Mouse (Mus musculus) midbrain, embryonic 10.5 days (tissue): Measurements from ENCODE around the gene Stac3. TPM values are rescaled to one million over a fixed set of nuclear protein-coding genes. Genes with fewer than 3 reads are reported as not detected.

Source experiments
- DNase-seq: peaks from one replicate; pipeline ENCODE4 v3.0.0-alpha.2; 2017; ENCODE audit warnings: low spot score
- H3K27ac ChIP-seq: fragments of 300-500 bp; sonication (generic); replicated peaks from 2 replicates; pipeline ENCODE4 v1.5.1; 2016; ENCODE audit warnings: mild to moderate bottlenecking
- H3K27me3 ChIP-seq: fragments of 300-500 bp; sonication (generic); 2 replicates; pipeline ENCODE4 v1.6.1; 2016; ENCODE audit warnings: low read depth, mild to moderate bottlenecking; ENCODE audit not compliant: poor library complexity, severe bottlenecking
- H3K36me3 ChIP-seq: fragments of 300-500 bp; sonication (generic); 2 replicates; pipeline ENCODE4 v1.6.1; 2016; ENCODE audit warnings: mild to moderate bottlenecking, moderate library complexity
- H3K4me1 ChIP-seq: fragments of 300-500 bp; sonication (generic); 2 replicates; pipeline ENCODE4 v1.6.1; 2016
- H3K4me3 ChIP-seq: fragments of 300-500 bp; sonication (generic); 2 replicates; pipeline ENCODE4 v1.5.1; 2016; ENCODE audit warnings: mild to moderate bottlenecking, moderate library complexity
- H3K9me3 ChIP-seq: fragments of 300-500 bp; sonication (generic); replicated peaks from 2 replicates; pipeline ENCODE4 v1.6.1; 2016; ENCODE audit warnings: mild to moderate bottlenecking
- WGBS: fragments of 180-500 bp; shearing (Covaris S2); methylation state at CpG from one replicate; pipeline ENCODE4 v1.1.7; 2016; 5-methylcytosine and 5-hydroxymethylcytosine counted together
- polyA plus RNA-seq: library from polyadenylated mRNA; unstranded; fragments of >200 nt; fragmentation: Nextera tagmentation; extraction: Ambion mirVana; gene quantifications from 2 replicates; pipeline ENCODE4 v1.2.1, GENCODE M21; 2016

Gene Stac3
- polyA plus RNA-seq, 1 experiment from 2014 or later = 0.62 TPM

DNA sequence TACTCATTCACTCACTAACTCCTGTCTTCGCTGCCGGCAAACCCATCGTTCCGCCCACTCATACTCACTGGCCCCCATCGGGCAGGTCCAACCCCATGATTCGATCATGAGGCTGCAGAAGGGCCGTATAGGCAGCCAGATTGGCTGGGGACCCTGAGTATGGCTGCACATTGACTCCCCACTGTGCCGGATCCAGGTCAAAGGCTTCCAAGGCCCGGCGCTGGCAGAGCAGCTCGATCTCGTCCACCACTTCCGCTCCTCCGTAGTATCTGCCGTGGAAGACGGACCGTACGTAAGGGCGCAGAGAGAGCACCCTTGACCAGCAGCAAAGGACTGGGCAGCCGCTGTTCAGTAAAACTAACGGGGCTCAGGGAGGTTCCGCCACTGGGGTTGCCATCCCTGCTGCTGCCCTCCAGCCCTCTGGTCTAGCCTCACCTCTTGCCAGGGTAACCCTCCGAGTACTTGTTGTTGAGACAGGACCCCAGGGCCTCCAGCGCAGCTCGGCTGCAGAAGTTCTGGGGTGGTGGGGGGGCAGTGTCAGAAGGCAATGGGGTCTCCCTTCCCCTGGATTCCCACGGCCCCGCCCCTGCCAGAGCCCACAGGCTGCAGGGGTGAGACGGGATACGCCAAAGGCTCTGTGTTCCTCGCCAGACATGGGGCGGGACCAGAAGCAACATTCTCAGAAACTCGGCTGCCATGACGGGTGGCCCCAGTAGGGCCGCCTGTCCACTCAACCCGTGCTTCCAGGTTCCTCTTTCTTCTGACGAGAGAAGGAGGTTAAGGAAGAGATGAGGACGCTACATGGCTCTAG lies 18.6 kb downstream of the Stac3 start:
- H3K27ac ChIP-seq = peak overlapping the region; percentile 17; the same call in 1 of the 2 replicates
- H3K9me3 ChIP-seq = peaks cover 15% of the 10 kb centered on the region; the same call in 1 of the 2 replicates
- no peak for DNase-seq
- H3K36me3 ChIP-seq = peaks cover 41% of the 10 kb centered on the region
- peaks cover 83% of the 10 kb centered on the region for H3K27me3 ChIP-seq
- H3K4me1 ChIP-seq = peaks cover 70% of the 10 kb centered on the region
- no peak overlapping the region; the same call in 1 of the 2 replicates for H3K4me3 ChIP-seq
- 93% methylated on average over 37 of the region's 37 CpGs for WGBS

DNA sequence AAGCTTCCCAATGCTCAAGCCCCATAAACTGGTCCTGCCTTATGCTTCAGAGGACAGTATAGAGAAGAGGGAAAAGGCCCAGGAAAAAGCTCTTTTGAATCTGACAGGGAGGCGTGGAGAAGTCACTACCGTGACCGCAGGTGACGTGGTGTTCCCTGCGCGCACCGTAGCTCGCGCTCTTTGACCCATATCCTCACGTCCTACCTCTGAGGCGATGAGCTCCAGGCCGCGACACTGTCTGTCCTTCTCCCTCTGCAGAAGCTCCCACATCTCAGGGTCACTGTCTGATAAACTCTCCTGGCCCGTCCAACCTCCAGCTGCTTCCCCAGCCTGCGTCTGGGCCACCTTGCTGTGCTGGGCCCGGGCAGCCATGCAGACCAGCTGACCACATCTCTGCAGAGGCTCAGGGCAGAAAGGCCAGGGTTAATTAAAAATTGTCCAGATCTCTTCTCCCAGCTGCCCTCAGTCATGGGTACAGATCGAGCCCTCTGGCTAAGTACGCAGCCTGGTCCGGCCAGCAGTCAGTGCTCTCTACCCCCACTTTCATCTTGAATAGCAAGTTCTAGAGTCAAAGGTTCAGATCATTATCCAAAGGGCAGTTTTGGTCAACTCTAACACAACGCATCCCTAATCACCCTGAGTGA lies 19.4 kb downstream of the Stac3 start:
- Histone ChIP-seq H3K9me3 (peaks cover 15% of the 10 kb centered on the region; the same call in 1 of the 2 replicates), H3K36me3 (peaks cover 41% of the 10 kb centered on the region), H3K4me1 (peaks cover 70% of the 10 kb centered on the region), H3K4me3 (peak overlapping the region; percentile 69), H3K27ac (0 out of 2 replicates have a peak overlapping the region, but pooled peaks have one; percentile 17), H3K27me3 (peaks cover 83% of the 10 kb centered on the region)
- 82% methylated on average over 20 of the region's 20 CpGs for WGBS
- DNase-seq = no peak

DNA sequence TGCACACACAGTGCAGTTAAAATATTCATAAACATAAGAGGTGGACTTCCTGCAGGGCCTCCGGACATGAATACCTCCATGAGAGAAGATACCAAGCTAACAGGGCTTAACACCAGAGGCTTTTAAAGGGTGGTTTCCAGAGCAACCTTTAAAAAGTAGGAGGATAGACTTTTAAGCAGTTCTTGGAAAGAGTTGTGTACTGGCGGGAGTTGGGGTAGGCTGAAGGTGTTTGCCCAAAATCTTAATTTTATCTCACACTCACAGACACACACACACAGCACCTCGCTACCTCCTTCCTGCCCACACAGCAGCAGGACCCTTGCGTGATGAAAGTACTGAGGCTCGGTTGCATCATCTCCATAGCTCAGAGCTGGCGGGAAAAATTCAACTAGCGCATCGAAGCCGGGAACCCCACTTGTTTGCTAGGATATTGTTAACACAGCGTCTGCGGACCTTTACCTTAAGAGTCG lies 20.2 kb downstream of the Stac3 start:
- H3K27me3 ChIP-seq = peaks cover 83% of the 10 kb centered on the region
- 14% methylated on average over 12 of the region's 12 CpGs for WGBS
- peak overlapping the region; percentile 83 for H3K27ac ChIP-seq
- peak overlapping the region; percentile 69 for H3K4me3 ChIP-seq
- peaks cover 41% of the 10 kb centered on the region for H3K36me3 ChIP-seq
- peaks cover 70% of the 10 kb centered on the region for H3K4me1 ChIP-seq
- peaks cover 15% of the 10 kb centered on the region; the same call in 1 of the 2 replicates for H3K9me3 ChIP-seq
- DNase-seq = no peak

DNA sequence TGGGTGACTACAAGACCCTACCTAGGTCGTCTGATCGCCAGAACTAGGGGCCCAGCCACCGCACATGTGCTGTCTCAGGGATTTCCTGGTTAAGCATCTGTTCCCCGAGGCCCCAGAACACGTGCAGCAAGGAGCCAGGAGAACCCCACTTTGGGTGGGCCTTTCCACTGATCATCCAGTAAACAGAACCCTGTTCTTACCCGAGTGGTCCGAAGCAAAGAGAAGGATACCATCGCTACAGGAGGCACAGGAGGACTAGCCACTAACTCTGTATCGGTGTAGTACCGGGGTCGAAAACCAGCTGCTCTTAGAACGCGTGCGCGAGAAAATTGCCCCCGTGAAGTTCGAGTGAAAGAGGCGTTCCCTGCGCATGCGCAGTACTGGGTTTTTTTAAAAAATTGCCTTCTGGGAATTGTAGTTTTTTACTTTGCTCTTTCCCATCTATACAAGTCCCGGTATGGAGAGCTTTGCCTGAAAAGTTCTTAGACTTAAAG lies 20.6 kb downstream of the Stac3 start, which contains the start of gene Shmt2:
Shmt2 (minus strand) TSS at position 357 of the 494 bp plus-strand sequence.
- H3K9me3 ChIP-seq = peaks cover 15% of the 10 kb centered on the region; the same call in 1 of the 2 replicates
- H3K36me3 ChIP-seq = peaks cover 38% of the 10 kb centered on the region
- peak within 1 kb of the TSS; percentile 83 for H3K27ac ChIP-seq
- peaks cover 83% of the 10 kb centered on the region for H3K27me3 ChIP-seq
- peaks cover 70% of the 10 kb centered on the region for H3K4me1 ChIP-seq
- WGBS = under 1% methylated on average over 21 of the region's 21 CpGs
- DNase-seq = peak; percentile 89
- peak within 1 kb of the TSS; percentile 69 for H3K4me3 ChIP-seq

DNA sequence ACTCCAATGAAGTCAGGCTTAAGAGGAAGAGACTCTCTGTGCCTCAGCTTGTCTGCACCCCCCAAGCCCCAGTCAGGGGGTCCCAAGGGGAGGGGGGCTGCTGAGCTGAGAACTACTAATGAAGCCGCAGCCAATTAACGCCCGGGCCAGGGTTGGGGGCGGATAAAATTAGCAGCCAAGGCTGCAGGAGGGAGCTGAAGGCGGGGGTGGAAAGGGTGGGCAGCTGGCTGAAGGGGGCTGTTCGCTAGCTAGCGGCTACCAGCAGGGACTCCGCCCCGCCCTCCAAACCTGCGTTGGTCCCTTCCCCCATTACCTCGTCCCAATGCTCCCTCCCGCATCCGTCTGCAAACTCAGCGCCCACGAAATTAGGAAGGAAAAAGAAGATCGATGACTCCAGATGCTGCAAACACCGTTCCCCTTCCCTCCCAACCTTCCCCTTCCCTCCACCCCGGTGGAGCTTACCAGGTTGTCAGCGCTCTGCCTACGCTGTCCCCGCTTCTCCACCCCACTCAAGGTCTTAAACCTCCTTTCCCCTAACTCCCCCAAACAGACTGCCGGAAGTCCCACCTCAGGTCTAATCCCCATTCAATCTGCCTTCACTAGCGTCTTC lies 23.3 kb downstream of the Stac3 start:
- Histone ChIP-seq H3K4me1 (peaks cover 79% of the 10 kb centered on the region), H3K27me3 (peaks cover 83% of the 10 kb centered on the region), H3K27ac (0 out of 2 replicates have a peak overlapping the region, but pooled peaks have one; percentile 23), H3K9me3 (peaks cover 6% of the 10 kb centered on the region; the same call in 1 of the 2 replicates), H3K4me3 (peak overlapping the region; percentile 23), H3K36me3 (peaks cover 12% of the 10 kb centered on the region)
- WGBS = under 1% methylated on average over 22 of the region's 23 CpGs
- no peak for DNase-seq

DNA sequence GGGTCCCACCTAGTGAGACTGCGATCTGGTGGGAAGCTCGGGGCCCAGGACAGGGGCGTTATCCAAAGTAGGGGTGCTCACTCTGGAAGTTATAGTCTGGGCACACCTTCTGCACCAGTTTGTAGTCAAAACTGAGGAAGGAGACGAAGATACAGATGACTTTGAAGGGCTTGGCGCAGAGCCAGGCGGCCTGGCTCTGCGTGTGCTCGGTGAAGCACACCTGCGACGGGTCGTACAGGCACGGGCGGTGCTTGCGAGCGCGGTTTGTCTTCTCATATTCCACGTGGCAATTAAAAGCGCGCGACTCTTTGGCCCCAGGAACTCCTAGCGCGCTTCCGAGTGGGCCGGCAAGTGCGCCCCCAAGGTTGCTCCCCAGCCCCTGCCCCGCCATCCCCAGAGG lies 24.6 kb downstream of the Stac3 start:
- WGBS = 2% methylated on average over 26 of the region's 26 CpGs
- no peak for DNase-seq
- Histone ChIP-seq H3K27ac (peak overlapping the region; percentile 61; the same call in 1 of the 2 replicates), H3K4me3 (peak overlapping the region; percentile 44), H3K4me1 (peaks cover 79% of the 10 kb centered on the region), H3K36me3 (no peaks in the 10 kb centered on the region), H3K9me3 (no peaks in the 10 kb centered on the region), H3K27me3 (peaks cover 85% of the 10 kb centered on the region)

DNA sequence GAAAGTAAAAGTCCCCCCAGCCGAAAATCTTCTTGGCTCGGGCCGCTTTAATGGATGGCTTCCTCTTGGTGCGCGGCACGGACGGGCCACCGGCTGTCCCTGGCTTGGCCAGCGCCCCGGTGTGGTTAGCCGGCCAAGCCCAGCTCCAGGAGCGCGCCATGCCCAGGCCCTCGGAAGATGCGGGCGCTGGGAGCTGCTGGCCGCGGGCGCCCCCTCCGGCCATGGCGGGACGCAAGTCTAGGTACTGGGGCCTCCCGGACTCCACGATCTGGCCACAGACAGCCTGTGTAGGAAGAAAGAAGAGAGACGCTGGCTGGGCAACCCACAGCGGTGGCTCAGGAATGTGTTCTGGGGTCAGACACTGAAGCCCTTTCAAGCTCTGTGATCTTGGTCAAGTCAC lies 25.2 kb downstream of the Stac3 start:
- no peaks in the 10 kb centered on the region for H3K9me3 ChIP-seq
- H3K27ac ChIP-seq = peak overlapping the region; percentile 61
- no peaks in the 10 kb centered on the region for H3K36me3 ChIP-seq
- DNase-seq = peak; percentile 80
- WGBS = under 1% methylated on average over 26 of the region's 26 CpGs
- peaks cover 79% of the 10 kb centered on the region for H3K4me1 ChIP-seq
- H3K4me3 ChIP-seq = peak overlapping the region; percentile 44
- peaks cover 91% of the 10 kb centered on the region for H3K27me3 ChIP-seq

DNA sequence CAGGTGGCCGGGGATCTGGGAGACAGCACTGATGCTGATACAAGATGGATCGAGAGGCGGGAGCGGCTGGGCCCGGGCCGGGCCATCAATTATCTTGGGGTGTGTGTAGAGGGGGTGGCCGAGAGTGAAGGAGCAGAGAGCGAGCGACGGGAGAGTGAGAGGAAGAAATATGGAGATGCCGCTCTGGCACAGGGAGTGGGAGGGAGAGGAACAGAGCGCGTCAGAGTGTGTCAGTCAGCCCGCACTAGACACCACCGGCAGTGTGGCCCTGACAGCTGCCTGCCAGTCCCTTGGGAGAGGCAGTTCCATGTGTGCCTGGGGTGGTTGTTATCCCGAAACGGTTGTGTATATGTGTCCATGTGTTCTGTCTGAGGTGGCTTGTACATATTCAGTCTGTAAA lies 26.0 kb downstream of the Stac3 start:
- H3K4me3 ChIP-seq = peak overlapping the region; percentile 44
- peak; percentile 46 for DNase-seq
- peaks cover 99% of the 10 kb centered on the region for H3K27me3 ChIP-seq
- peak overlapping the region; percentile 13; the same call in 1 of the 2 replicates for H3K27ac ChIP-seq
- peaks cover 81% of the 10 kb centered on the region for H3K4me1 ChIP-seq
- H3K9me3 ChIP-seq = no peaks in the 10 kb centered on the region
- no peaks in the 10 kb centered on the region for H3K36me3 ChIP-seq
- 3% methylated on average over 17 of the region's 17 CpGs for WGBS

DNA sequence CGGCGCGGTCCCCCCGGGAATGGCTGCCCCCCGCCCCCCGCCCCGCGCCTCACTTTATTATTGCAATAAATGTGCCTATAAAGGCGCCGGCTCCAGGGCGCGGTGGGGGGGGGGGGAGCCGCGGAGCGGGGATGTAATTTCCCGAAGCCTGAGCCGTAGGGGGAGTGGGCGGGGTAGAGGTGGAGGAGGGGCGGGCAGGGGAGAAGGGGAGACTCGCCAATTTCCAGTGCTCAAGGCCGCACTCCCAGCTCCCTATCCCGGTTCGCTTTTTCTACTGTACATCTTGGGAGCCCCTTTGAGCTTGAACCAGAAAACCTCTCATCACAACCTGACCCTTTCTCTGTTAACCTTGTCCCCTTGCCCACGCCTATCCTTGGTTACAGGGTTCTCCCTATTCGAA lies 29.5 kb downstream of the Stac3 start:
- Histone ChIP-seq H3K27ac (peak overlapping the region; percentile 59), H3K36me3 (no peaks in the 10 kb centered on the region), H3K4me3 (peak overlapping the region; percentile 56), H3K4me1 (peaks cover 91% of the 10 kb centered on the region), H3K9me3 (no peaks in the 10 kb centered on the region), H3K27me3 (peaks cover 100% of the 10 kb centered on the region)
- WGBS = under 1% methylated on average over 25 of the region's 25 CpGs
- no peak for DNase-seq

DNA sequence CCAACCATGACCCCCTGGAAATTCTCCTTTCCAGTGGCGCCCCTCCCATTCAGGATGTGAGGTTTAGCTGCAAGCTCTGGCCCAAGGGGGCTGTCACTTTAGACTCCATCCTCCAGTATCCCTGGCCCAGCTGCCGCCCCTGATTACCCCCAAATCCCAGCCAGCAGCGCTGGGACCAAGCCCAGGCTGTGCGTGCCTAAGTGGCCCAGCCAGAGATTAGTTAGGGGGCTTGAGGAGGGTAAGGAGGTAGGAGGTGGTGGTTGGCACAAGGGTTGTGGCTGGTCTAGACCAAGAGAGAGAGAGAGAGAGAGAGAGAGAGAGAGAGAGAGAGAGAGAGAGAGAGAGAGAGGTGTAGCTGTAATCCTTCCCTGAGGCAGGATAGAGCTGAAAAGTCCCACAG lies 30.1 kb downstream of the Stac3 start:
- peaks cover 100% of the 10 kb centered on the region for H3K27me3 ChIP-seq
- peaks cover 91% of the 10 kb centered on the region for H3K4me1 ChIP-seq
- H3K4me3 ChIP-seq = peak overlapping the region; percentile 56
- peak overlapping the region; percentile 59; the same call in 1 of the 2 replicates for H3K27ac ChIP-seq
- WGBS = 2% methylated on average over 4 of the region's 4 CpGs
- DNase-seq = peak; percentile 50
- H3K9me3 ChIP-seq = no peaks in the 10 kb centered on the region
- no peaks in the 10 kb centered on the region for H3K36me3 ChIP-seq

DNA sequence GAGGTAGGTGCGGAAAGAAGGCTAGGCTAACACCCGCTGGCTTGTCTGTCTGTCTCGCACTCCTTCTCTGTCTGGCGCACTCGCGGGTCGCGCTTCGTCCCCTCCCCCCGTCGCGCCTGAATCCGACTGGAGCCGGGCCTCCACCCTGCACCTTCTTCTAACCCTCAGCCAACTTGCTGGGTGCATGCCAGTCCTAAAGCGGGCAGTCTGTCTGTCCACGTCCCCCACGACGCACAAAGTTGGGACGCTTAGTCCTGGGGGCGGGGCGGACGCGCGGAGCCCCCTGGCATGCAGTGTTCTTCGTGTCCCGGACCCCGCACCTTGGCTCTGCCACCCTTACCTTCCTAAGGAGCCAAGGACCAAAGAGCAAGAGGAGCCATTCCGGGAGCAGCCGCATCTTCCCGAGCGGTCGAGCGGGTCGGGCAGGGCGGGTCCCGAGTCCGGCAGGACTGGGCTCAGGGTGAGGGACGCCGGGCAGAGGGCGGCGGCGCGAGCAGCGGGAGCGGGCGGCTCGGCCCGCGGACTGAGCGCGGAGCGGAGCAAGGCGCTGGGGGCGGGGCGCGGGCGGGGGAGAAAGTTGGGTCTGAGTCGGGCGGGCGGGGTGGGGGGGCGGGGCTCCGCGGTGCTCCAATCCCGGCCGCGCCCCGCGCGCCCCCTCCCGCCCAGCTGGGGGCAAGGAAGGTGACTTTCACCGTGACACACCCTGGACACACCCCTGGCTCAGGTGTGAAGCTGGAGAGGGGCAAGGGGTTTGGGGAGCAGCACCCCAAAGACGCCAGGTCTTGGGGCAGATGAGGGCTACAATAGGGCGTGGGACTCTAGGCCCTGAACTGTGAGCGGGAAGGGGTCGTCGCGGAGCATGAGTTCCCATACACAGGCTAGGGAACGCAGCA lies 32.8 kb downstream of the Stac3 start, which contains the start of gene Nxph4:
Nxph4 (minus strand) TSS at position 524 of the 893 bp plus-strand sequence.
- Histone ChIP-seq H3K9me3 (no peaks in the 10 kb centered on the region), H3K27me3 (peaks cover 90% of the 10 kb centered on the region), H3K36me3 (peaks cover 10% of the 10 kb centered on the region), H3K4me3 (peak within 1 kb of the TSS; percentile 56), H3K27ac (peak within 1 kb of the TSS; percentile 60), H3K4me1 (peaks cover 77% of the 10 kb centered on the region)
- peak; percentile 41 for DNase-seq
- under 1% methylated on average over 76 of the region's 78 CpGs for WGBS
